Mouse (Mus musculus): ENCODE results near the gene Arfgap1. TPM values are rescaled to one million over a fixed set of nuclear protein-coding genes. Genes with fewer than 3 reads are reported as not detected.

Gene Arfgap1
- 23.5 and 47.7 TPM in 2 replicates for polyA plus RNA-seq (2012; ENCODE audit: low replicate concordance)

DNA sequence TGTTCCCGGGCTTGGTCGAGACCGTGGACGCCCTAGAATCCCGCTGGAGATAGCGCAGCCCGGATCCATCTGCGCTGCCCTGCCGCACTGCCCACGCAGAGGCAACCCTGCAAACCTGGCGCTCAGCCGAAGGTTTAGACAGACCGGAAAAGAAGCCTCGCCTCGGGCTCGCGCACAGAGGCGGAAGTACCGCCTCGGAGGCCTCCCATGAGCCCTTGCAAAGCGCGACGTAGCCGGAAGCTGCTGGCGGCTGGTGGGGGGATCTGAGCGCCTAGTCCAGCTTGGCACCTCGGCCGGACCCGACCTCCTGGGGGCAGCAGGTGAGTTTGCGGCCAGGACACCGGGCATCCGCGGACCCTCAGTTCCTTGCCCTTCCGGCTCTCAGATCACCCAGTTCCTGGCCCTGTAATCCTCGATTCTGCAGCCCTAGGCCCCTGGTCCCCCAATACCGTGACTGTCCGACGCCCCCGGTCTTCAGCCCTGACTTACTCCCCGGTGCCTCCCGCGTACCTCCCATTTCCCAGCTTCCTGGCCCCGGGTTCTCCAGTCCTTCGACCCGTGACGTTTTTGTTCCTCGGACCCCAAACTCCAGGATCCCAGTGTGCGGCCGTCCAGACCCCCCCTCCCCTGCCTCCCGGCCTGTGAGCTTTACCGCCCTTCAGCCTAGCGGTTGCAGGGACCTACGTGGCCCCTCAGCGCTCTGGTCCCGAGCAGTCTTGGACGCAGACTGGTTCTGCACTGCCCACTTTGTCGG is at the start of gene Arfgap1:
Arfgap1 (plus strand) TSS at position 216 of the 754 bp plus-strand sequence.

DNA sequence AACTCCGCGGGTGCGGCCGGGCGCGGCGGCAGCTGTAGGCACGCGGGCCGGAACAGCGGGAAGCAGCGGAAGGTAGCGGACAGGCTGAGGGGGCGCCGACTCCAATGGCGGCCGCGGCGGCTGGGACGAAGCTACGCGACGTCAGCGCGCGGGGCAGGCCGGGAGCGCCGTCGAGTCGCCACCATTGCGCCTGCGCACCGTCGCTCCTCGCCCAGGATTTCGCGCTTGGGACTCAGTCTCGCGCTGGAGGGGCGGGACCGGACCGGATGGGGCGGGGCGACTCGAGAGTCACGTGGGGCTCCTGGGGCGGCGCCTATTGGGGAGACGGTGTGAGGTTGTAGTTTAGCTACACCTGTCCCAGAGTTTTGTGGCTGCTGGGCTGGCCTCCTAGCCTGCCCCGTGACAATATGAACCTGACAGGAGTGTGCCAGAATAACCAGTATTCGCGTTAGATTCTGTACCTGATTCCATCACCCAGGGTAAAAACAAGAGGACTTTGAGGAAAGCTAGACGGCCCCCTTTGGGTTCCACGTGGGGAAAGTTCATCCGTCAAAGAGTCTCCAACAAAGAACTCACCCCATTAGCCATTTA is 46.1 kb upstream of the Arfgap1 start, which contains the start of gene Ythdf1:
Ythdf1 (minus strand) TSS at position 140 of the 591 bp plus-strand sequence.

DNA sequence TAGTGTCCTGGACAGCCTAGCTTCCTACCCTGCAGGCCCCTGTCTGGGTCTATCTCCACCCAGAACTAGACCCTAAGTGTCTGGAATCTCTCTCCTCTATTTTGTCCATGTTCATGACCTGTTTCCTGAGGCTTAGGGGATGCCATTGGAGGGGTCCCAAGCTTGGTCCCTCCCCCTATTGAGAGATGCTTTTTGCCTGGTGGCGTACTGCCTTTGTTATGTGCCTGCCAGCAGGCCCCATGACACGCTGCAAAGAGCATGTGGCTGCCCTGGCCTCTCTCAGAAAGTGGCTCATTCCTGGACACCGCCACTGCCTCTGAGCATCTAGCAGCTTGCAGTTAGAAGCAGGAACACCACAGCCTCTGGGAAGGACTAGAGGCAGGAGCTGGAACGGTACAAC is 38.3 kb upstream of the Arfgap1 start, which contains the start of gene Birc7:
Birc7 (plus strand) TSS at position 301 of the 400 bp plus-strand sequence.

GRCm38 (mm10) chr2:180954061-180955047 is 12.7 kb upstream of the Arfgap1 start, which contains the start of gene Nkain4:
TSS of gene Nkain4 (minus strand) at chr2:180954699.

GRCm38 (mm10) chr2:180986449-180986848 is 19.4 kb downstream of the Arfgap1 start, which contains the start of gene Col20a1:
TSS of gene Col20a1 (plus strand) at chr2:180986535.

Other genes starting within 250 kb of the Arfgap1 start
- gene Slc17a9, start 242.0 kb upstream of the Arfgap1 start, polyA plus RNA-seq (2012; ENCODE audit: low replicate concordance), result 30.4 and 35.4 TPM in 2 replicates
- not detected in 2 replicates for gene Bhlhe23, start 190.3 kb upstream of the Arfgap1 start, polyA plus RNA-seq (2012; ENCODE audit: low replicate concordance)
- 41.1 and 51.6 TPM in 2 replicates for gene Ythdf1, start 46.3 kb upstream of the Arfgap1 start, polyA plus RNA-seq (2012; ENCODE audit: low replicate concordance)
- not detected in 2 replicates for gene Birc7, start 38.2 kb upstream of the Arfgap1 start, polyA plus RNA-seq (2012; ENCODE audit: low replicate concordance)
- not detected in 2 replicates for gene Nkain4, start 12.5 kb upstream of the Arfgap1 start, polyA plus RNA-seq (2012; ENCODE audit: low replicate concordance)
- 7.5 and 24.6 TPM in 2 replicates for gene Col20a1, start 19.3 kb downstream of the Arfgap1 start, polyA plus RNA-seq (2012; ENCODE audit: low replicate concordance)
- gene Chrna4, start 76.3 kb downstream of the Arfgap1 start, polyA plus RNA-seq (2012; ENCODE audit: low replicate concordance), result not detected in 2 replicates
- not detected in 2 replicates for gene Kcnq2, start 168.1 kb downstream of the Arfgap1 start, polyA plus RNA-seq (2012; ENCODE audit: low replicate concordance)
- not detected in 2 replicates for gene Eef1a2, start 189.8 kb downstream of the Arfgap1 start, polyA plus RNA-seq (2012; ENCODE audit: low replicate concordance)
- gene Ppdpf, start 220.0 kb downstream of the Arfgap1 start, polyA plus RNA-seq (2012; ENCODE audit: low replicate concordance), result 459 and 1,010 TPM in 2 replicates
- gene Ptk6, start 235.6 kb downstream of the Arfgap1 start, polyA plus RNA-seq (2012; ENCODE audit: low replicate concordance), result 0.06 and 0.08 TPM in 2 replicates
- 0.58 and 2.5 TPM in 2 replicates for gene Srms, start 246.0 kb downstream of the Arfgap1 start, polyA plus RNA-seq (2012; ENCODE audit: low replicate concordance)

Data from hematopoietic multipotent progenitor cell, adult 10-12 weeks (in vitro differentiated cells).